Mouse (Mus musculus) midbrain, embryonic 11.5 days (tissue): ENCODE measurements at regions not wholly inside any gene's neighbourhood (a gene's known extent, or its start where the extent isn't known, plus 50 kb on each side); places are given as distances from the start of the nearest gene placed in this dataset.

Experiments used
- ATAC-seq: fragments of 200-750 bp; cut with Nextera tagmentation; 2 replicates; pipeline ENCODE4 v1.8.0; 2017; ENCODE audit warnings: moderate TSS enrichment, moderate library complexity; ENCODE audit not compliant: low FRiP score
- DNase-seq: peaks from one replicate; pipeline ENCODE4 v3.0.0; 2015; ENCODE audit warnings: low spot score; ENCODE audit errors: missing footprints
- H3K27ac ChIP-seq: fragments of 300-500 bp; sonication (generic); 2 replicates; pipeline ENCODE4 v1.5.1; 2014; ENCODE audit warnings: low read depth, low read length
- H3K27me3 ChIP-seq: fragments of 300-500 bp; sonication (generic); 2 replicates; pipeline ENCODE4 v1.6.1; 2014; ENCODE audit warnings: mild to moderate bottlenecking, low read length, moderate library complexity, mixed read lengths; ENCODE audit not compliant: control insufficient read depth, insufficient read depth
- H3K36me3 ChIP-seq: fragments of 300-500 bp; sonication (generic); 2 replicates; pipeline ENCODE4 v1.6.1; 2014; ENCODE audit warnings: mild to moderate bottlenecking, low read length, moderate library complexity, mixed read lengths; ENCODE audit not compliant: control insufficient read depth, insufficient read depth
- H3K4me1 ChIP-seq: fragments of 300-500 bp; sonication (generic); 2 replicates; pipeline ENCODE4 v1.6.1; 2014; ENCODE audit warnings: low read length; ENCODE audit not compliant: control insufficient read depth, insufficient read depth
- H3K4me2 ChIP-seq: fragments of 300-500 bp; sonication (generic); 2 replicates; pipeline ENCODE4 v1.6.1; 2014; ENCODE audit warnings: mild to moderate bottlenecking, moderate library complexity
- H3K4me3 ChIP-seq: fragments of 300-500 bp; sonication (generic); 2 replicates; pipeline ENCODE4 v1.5.1; 2014; ENCODE audit warnings: low read depth, low read length
- H3K9ac ChIP-seq: fragments of 300-500 bp; sonication (generic); 2 replicates; pipeline ENCODE4 v1.6.1; 2014; ENCODE audit warnings: low read length
- H3K9me3 ChIP-seq: fragments of 300-500 bp; sonication (generic); 2 replicates; pipeline ENCODE4 v1.6.1; 2016; ENCODE audit warnings: low read length; ENCODE audit not compliant: control insufficient read depth
- WGBS: fragments of 180-500 bp; shearing (Covaris S2); extraction: QIAGEN DNeasy Blood & Tissue Kit; methylation state at CpG from one replicate; pipeline ENCODE4 v1.1.7; 2014; 5-methylcytosine and 5-hydroxymethylcytosine counted together

DNA sequence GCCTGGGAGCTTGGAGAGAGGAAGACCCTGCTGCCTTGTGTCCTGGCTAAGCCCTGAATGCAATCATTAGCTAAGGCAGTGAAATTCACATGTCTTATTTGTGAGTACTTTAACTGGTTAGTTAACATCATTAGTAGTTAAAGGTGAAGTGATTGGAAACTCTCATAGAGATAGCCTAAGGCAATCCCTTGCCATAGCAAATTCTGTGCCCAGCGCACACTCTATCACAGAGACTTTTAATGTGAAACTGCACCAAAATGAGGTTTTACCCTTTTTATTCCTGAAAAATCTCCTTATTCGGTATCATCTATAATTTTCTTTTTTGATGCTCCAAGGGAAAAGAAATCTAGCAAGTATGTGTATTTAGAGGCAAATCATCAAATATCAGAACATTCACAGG, 451.6 kb downstream of the Gm21750 start:
- Histone ChIP-seq H3K4me3 (no peak overlapping the region), H3K27me3 (no peaks in the 10 kb centered on the region)
- no peak for ATAC-seq

DNA sequence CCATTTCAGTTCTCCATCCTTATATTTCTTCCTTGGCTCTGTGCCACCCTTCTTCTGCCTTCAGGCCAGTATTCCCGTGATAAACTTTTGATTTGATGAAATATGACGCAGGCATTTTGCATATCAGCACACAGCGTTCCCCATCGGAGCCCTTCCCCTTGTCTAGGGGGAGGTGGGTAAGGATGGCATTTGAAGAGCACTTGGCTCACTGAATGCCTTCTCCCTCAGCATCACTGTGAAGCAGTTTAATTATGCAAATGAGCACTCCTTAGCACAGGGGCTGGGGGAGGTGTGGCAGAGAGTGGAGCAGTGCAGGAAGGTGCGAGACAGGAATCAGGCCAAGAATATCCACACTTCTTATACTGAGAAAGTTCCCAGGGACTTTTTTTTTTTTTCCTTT, 452.1 kb downstream of the Gm21750 start:
- 68% methylated on average over 5 of the region's 5 CpGs for WGBS
- H3K27ac ChIP-seq, result no peak overlapping the region
- no peaks in the 10 kb centered on the region for H3K27me3 ChIP-seq

More for the DNA sequence above, 451.6 kb downstream of the Gm21750 start:
- no peak for DNase-seq
- H3K4me1 ChIP-seq, result no peaks in the 10 kb centered on the region
- H3K4me2 ChIP-seq, result no peak overlapping the region
- no peak overlapping the region for H3K9ac ChIP-seq
- H3K36me3 ChIP-seq, result no peaks in the 10 kb centered on the region
- H3K9me3 ChIP-seq, result no peaks in the 10 kb centered on the region
- WGBS, result 93% methylated on average over 2 of the region's 2 CpGs
- no peak overlapping the region for H3K27ac ChIP-seq

DNA sequence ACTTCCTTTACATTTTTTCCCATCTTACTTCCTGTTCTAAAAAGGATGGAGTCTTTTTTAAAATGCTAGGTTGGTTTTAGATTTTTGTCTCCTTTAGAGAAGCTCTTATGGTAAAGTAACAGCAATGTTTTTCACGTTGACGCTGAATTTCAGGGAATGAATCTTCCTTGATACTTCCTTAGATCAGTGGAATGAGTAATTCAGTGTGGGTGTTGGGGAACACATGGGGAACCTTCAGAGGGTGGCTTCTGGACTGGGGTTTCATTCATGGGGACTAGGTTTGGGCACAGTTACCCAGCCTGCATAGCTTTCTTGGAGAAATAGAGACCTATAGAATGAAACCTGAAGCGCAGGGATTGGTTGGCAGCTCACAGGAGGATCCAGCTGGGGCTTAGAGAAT, 452.5 kb downstream of the Gm21750 start:
- H3K4me1 ChIP-seq, result no peaks in the 10 kb centered on the region
- no peak overlapping the region for H3K4me3 ChIP-seq
- no peaks in the 10 kb centered on the region for H3K27me3 ChIP-seq
- DNase-seq (no peak), ATAC-seq (no peak)
- no peak overlapping the region for H3K4me2 ChIP-seq
- no peaks in the 10 kb centered on the region for H3K36me3 ChIP-seq
- no peak overlapping the region for H3K27ac ChIP-seq
- no peaks in the 10 kb centered on the region for H3K9me3 ChIP-seq
- H3K9ac ChIP-seq, result no peak overlapping the region
- WGBS, result 72% methylated on average over 3 of the region's 3 CpGs

More for the DNA sequence above, 452.1 kb downstream of the Gm21750 start:
- 0 out of 2 replicates have a peak, but pooled peaks have one; percentile 27 for ATAC-seq
- H3K4me1 ChIP-seq, result no peaks in the 10 kb centered on the region
- no peak overlapping the region for H3K4me3 ChIP-seq
- no peaks in the 10 kb centered on the region for H3K36me3 ChIP-seq
- no peak overlapping the region for H3K9ac ChIP-seq
- H3K4me2 ChIP-seq, result no peak overlapping the region
- DNase-seq, result no peak
- no peaks in the 10 kb centered on the region for H3K9me3 ChIP-seq

DNA sequence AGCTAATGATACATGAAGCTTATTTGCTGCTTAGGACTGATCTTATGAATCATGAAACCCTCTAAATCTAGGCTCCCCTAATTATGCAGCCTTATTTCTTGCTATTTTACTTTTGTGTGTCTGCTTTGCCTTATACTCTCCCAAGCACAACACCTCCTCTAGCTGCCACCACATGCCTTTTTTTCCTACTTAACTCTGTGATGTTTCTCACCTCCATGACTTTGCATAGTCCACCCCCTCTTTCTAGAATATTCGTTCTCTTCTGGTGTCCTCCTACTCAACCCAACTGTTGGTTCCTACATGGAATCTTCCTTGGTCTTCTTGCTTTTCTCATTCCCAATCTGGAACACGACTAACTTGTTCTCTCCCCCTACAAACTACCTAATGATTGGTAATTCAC, 456.7 kb downstream of the Gm21750 start:
- 86% methylated on average over 2 of the region's 2 CpGs for WGBS
- H3K4me1 ChIP-seq, result no peaks in the 10 kb centered on the region
- no peaks in the 10 kb centered on the region for H3K27me3 ChIP-seq
- no peaks in the 10 kb centered on the region for H3K9me3 ChIP-seq
- H3K9ac ChIP-seq, result no peak overlapping the region
- no peak overlapping the region for H3K4me3 ChIP-seq
- H3K36me3 ChIP-seq, result no peaks in the 10 kb centered on the region
- DNase-seq, result no peak
- H3K4me2 ChIP-seq, result no peak overlapping the region
- H3K27ac ChIP-seq, result no peak overlapping the region
- ATAC-seq, result no peak

DNA sequence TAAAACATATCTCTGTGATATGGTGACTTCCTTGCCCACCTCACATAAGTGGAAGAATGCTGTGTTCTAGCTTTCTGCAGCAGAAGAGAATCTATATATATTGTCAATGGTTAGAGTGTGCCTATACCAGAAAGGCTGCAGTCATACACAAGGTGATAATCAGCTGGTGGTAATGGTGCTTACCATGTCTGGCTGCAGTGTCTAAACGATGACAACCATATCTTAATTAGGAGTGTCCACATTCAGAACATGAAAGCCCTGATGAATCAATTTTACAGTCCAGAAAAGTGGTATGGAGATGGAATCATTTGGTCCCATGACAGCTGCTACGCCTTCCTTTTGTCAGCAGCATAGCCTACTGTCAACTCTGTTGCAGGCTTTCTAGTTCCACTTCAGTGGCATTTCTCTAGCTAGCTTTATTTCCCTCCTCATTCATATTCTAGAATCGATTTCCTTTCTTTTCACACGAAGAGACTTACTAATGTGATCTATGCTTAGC, 484.2 kb downstream of the Gm21750 start:
- DNase-seq (no peak), ATAC-seq (peak; percentile 64)
- Histone ChIP-seq H3K9me3 (no peaks in the 10 kb centered on the region), H3K36me3 (no peaks in the 10 kb centered on the region), H3K27me3 (no peaks in the 10 kb centered on the region), H3K4me1 (no peaks in the 10 kb centered on the region), H3K4me2 (no peak overlapping the region), H3K9ac (no peak overlapping the region), H3K4me3 (no peak overlapping the region), H3K27ac (no peak overlapping the region)
- WGBS, result 69% methylated on average over 4 of the region's 4 CpGs

DNA sequence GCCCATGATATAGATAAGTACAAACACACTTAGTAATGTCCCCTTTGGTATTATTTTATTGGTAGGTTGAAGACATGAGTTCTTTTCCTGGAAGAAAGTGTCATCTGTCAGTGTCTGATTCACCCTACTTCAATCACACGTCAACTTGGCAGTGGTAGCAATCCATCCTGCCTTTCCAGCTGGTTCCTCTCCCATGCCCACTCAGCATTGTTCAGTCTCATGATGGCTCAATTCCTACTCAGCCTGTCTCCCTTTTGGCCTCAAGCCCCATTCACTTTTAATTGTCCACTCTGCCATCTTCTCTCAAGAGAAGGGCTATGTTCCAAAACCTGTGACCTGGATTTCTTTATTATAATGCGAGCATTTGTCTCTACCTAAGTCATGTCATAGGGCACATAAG, 474.4 kb upstream of the Htr2a start:
- Histone ChIP-seq H3K27ac (no peak overlapping the region), H3K9ac (no peak overlapping the region), H3K27me3 (no peaks in the 10 kb centered on the region), H3K9me3 (no peaks in the 10 kb centered on the region), H3K4me1 (no peaks in the 10 kb centered on the region), H3K36me3 (no peaks in the 10 kb centered on the region), H3K4me3 (no peak overlapping the region), H3K4me2 (no peak overlapping the region)
- DNase-seq (no peak), ATAC-seq (no peak)
- WGBS, result 92% methylated on average over 2 of the region's 2 CpGs

DNA sequence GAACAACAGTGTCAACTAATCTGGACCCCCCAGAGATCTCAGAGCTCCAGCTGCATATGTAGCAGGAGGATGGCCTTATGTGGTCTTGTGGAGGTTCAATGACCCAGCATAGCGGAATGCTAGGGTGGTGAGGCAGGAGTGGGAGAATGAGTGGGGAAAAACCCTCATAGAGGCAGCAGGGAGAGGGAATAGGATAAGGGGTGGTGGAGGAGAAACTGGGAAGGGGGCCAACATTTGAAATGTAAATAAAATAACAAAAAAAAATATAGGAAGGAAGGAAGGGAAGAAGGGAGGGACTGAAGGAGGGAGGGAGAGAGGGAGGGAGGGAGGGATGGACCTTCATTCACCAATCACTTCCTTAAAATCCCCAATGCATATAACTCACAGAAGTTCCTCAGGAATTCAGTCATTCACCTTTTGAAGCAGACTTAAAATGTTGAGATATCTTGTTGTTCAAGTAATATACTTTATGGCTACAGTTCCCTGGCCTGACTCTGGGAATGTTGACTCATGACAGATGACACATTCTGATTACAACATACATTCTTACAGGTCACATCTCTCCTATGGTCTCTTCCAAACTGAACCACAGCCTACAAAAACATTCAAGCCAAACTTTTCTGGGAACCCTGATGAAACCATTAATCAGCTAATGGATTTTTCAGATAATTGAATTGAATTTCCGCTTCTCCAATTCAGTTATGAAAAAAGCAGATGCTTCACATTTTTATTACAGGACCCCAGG, 471.3 kb upstream of the Htr2a start:
- H3K4me2 ChIP-seq, result no peak overlapping the region
- 86% methylated on average over 2 of the region's 2 CpGs for WGBS
- H3K9me3 ChIP-seq, result no peaks in the 10 kb centered on the region
- no peak for DNase-seq
- no peak for ATAC-seq
- no peaks in the 10 kb centered on the region for H3K27me3 ChIP-seq
- no peak overlapping the region for H3K9ac ChIP-seq
- no peak overlapping the region for H3K4me3 ChIP-seq
- H3K27ac ChIP-seq, result no peak overlapping the region
- H3K36me3 ChIP-seq, result no peaks in the 10 kb centered on the region
- H3K4me1 ChIP-seq, result no peaks in the 10 kb centered on the region

DNA sequence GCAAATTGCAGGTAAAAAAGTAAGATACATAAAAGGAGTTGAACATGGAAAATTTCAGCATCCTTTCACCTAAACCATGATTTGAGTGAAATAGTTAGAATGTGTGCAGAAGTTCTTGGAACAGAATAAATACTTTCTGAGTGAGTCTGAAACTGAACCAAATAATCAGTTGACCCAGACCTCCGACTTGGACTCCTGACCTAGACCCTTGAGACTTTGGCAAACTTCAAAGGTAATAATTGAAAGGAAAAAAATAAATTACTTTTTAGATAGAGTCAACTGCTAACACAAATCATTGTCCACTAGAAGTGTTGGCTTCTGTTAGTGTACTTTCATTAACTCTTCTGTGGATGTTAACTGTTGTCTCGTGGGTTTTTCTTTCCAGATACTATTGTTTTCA, 460.6 kb upstream of the Htr2a start:
- Histone ChIP-seq H3K9ac (no peak overlapping the region), H3K36me3 (no peaks in the 10 kb centered on the region), H3K9me3 (no peaks in the 10 kb centered on the region), H3K4me2 (no peak overlapping the region), H3K4me3 (no peak overlapping the region), H3K27ac (no peak overlapping the region), H3K27me3 (no peaks in the 10 kb centered on the region), H3K4me1 (no peaks in the 10 kb centered on the region)
- WGBS, result 84% methylated on average over 2 of the region's 2 CpGs
- DNase-seq, result no peak
- no peak for ATAC-seq

DNA sequence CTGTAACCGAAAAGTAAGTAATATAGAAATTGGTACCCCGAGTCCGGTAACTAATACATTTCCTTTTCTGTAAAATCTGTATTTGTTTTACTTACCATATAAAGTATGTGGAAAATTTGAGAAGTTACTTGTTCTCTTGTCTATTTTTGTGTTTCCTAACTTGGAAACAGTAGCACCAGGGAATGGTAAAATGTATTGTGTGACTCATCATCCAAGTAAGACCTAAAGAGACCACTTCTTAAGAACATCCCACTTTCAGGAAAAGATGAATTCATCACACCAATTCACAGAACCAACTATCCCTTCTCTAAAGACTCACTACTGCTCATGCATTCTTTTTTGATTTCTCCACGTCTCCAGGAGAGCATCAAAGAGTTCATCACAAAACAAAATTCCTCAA, 457.6 kb upstream of the Htr2a start:
- Histone ChIP-seq H3K4me2 (no peak overlapping the region), H3K27me3 (no peaks in the 10 kb centered on the region), H3K4me1 (no peaks in the 10 kb centered on the region), H3K4me3 (no peak overlapping the region), H3K9me3 (no peaks in the 10 kb centered on the region), H3K36me3 (no peaks in the 10 kb centered on the region), H3K9ac (no peak overlapping the region), H3K27ac (no peak overlapping the region)
- ATAC-seq, result no peak
- DNase-seq, result no peak
- WGBS, result 88% methylated on average over 4 of the region's 4 CpGs
